Mouse (Mus musculus) hindbrain, embryonic 16.5 days (tissue): ENCODE results near the gene Dynlt1f. TPM values are rescaled to one million over a fixed set of nuclear protein-coding genes. Genes with fewer than 3 reads are reported as not detected.
"Not testable (repeated sequence)": the region's sequence is repeated elsewhere in the genome, so short reads cannot be mapped to it uniquely, and the experiment has no call there.

Source experiments
- ATAC-seq: fragments of 200-750 bp; cut with Nextera tagmentation; 2 replicates; pipeline ENCODE4 v1.8.0; 2017; ENCODE audit warnings: moderate TSS enrichment, moderate library complexity
- H3K27ac ChIP-seq: fragments of 300-500 bp; sonication (generic); 2 replicates; pipeline ENCODE4 v1.5.1; 2014; ENCODE audit warnings: low read depth, mild to moderate bottlenecking, control low read depth, low read length, moderate library complexity
- H3K27me3 ChIP-seq: fragments of 300-500 bp; sonication (generic); replicated peaks from 2 replicates; pipeline ENCODE4 v1.6.1; 2014; ENCODE audit warnings: low read length; ENCODE audit not compliant: control insufficient read depth, insufficient read depth
- H3K36me3 ChIP-seq: fragments of 300-500 bp; sonication (generic); 2 replicates; pipeline ENCODE4 v1.6.1; 2014; ENCODE audit warnings: mild to moderate bottlenecking, low read length, moderate library complexity, mixed read lengths; ENCODE audit not compliant: control insufficient read depth, insufficient read depth
- H3K4me1 ChIP-seq: fragments of 300-500 bp; sonication (generic); 2 replicates; pipeline ENCODE4 v1.6.1; 2014; ENCODE audit warnings: low read depth, low read length; ENCODE audit not compliant: control insufficient read depth, insufficient read depth
- H3K4me2 ChIP-seq: fragments of 300-500 bp; sonication (generic); 2 replicates; pipeline ENCODE4 v1.6.1; 2014; ENCODE audit warnings: mild to moderate bottlenecking, low read length, control low read depth, moderate library complexity
- H3K4me3 ChIP-seq: fragments of 300-500 bp; sonication (generic); 2 replicates; pipeline ENCODE4 v1.5.1; 2014; ENCODE audit warnings: mild to moderate bottlenecking, low read length, control low read depth, moderate library complexity
- H3K9ac ChIP-seq: fragments of 300-500 bp; sonication (generic); 2 replicates; pipeline ENCODE4 v1.6.1; 2014; ENCODE audit warnings: low read depth, mild to moderate bottlenecking, control low read depth, low read length, moderate library complexity
- H3K9me3 ChIP-seq: fragments of 300-500 bp; sonication (generic); 2 replicates; pipeline ENCODE4 v1.6.1; 2014; ENCODE audit warnings: mild to moderate bottlenecking, low read length, moderate library complexity; ENCODE audit not compliant: control insufficient read depth
- WGBS: fragments of 180-500 bp; shearing (Covaris S2); extraction: QIAGEN DNeasy Blood & Tissue Kit; methylation state at CpG from one replicate; pipeline ENCODE4 v1.1.7; 2014; 5-methylcytosine and 5-hydroxymethylcytosine counted together
- polyA plus RNA-seq: library from polyadenylated mRNA; unstranded; fragments of >200 nt; fragmentation: Nextera tagmentation; extraction: Ambion mirVana; gene quantifications from 2 replicates; pipeline ENCODE4 v1.2.1, GENCODE M21; 2015

Gene Dynlt1f
- polyA plus RNA-seq, 1 experiment from 2014 or later, result 217 TPM

DNA sequence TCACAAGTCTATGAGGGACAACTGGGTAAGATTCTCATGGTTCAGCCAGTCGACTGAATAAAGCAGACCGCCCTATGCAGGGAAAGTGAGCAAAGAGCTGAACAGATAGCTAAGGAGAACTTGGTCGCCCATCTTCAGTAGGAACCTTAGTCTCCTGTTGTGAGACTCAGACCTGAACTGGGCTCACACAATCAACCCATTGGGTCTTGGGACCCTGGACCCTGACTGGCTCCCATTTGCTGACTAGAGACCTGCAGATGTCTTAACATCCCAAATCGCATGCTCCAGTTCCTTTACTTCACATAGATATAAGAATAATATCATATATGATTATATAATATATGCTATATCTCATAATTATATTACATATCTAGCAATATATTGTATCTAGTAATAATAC lies 18.3 kb downstream of the Dynlt1f start:
- not testable (repeated sequence) for H3K4me3 ChIP-seq, H3K4me2 ChIP-seq, H3K9ac ChIP-seq, H3K9me3 ChIP-seq, ATAC-seq, H3K36me3 ChIP-seq, H3K27ac ChIP-seq, H3K27me3 ChIP-seq, H3K4me1 ChIP-seq
- WGBS, result 100% methylated on average over 3 of the region's 4 CpGs

DNA sequence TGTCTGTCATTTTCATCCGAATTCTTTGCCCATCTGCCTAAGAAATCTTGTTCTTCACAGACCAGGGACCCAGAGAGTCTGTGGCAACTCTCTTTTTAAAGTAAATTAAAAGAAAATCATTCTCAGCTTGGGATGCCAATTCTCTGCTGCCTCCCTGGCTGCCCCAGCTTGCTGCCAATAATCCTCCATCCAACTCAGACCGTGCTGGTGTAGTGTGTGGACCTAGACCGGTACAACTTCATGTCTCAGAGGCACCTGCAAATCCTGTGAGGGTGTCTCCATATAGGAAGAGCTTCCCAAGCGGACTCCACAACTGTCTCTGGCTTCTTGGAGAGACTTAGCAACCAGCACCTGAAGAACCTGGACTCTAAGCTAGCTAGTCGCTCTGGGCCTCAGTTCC lies 18.8 kb downstream of the Dynlt1f start:
- no peaks in the 10 kb centered on the region for H3K4me1 ChIP-seq
- no peaks in the 10 kb centered on the region for H3K27me3 ChIP-seq
- no peaks in the 10 kb centered on the region for H3K36me3 ChIP-seq
- H3K9ac ChIP-seq, result no peak overlapping the region
- H3K4me2 ChIP-seq, result no peak overlapping the region
- no peak overlapping the region for H3K27ac ChIP-seq
- ATAC-seq, result no peak
- H3K4me3 ChIP-seq, result no peak overlapping the region
- WGBS, result 91% methylated on average over 5 of the region's 5 CpGs
- no peaks in the 10 kb centered on the region for H3K9me3 ChIP-seq

DNA sequence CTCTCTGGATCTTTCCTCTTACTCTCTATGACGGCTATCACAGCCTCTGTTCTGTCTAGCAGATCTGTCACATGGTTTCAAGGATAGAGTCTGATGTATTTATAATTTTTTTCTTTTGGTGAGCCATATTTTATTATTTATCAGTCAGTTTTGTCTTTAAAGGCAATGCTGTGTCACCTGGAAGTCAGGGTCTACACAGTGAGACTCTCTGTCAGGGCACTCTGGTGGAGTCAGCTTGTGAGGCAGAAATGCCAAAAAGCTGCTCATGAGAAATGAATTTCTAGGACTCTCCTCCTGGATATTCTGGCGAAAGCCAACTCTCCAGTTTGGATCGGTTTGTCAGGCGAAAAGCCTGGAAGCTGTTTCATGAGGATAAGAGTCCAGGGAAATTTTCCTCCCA lies 19.9 kb downstream of the Dynlt1f start:
- H3K4me1 ChIP-seq, H3K9ac ChIP-seq, ATAC-seq, H3K9me3 ChIP-seq, H3K36me3 ChIP-seq, H3K27me3 ChIP-seq, H3K4me2 ChIP-seq, H3K27ac ChIP-seq, H3K4me3 ChIP-seq: not testable (repeated sequence)
- WGBS, result 89% methylated on average over 1 of the region's 4 CpGs

DNA sequence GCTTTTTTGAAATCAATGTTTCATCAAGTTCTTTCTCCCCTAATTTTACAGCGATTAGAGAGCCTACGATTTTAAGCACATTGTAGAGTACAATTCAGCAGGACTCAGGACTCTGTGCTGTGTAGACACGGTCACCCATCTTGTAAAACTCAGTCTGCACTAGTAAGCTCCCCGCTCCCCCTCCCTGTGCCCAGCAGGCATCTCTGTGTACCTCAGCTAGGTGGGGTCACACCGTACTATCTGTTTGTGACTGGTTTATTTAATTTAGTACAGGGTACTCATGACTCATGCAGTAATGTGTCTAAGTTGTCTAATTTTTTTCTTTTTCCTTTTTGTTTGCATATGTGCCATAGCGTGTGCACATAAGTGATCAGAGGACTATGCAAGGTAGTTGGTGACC lies 22.9 kb downstream of the Dynlt1f start:
- H3K4me1 ChIP-seq, H3K27me3 ChIP-seq, ATAC-seq, H3K9ac ChIP-seq, H3K4me3 ChIP-seq, H3K4me2 ChIP-seq, H3K9me3 ChIP-seq, H3K27ac ChIP-seq, H3K36me3 ChIP-seq: not testable (repeated sequence)
- 92% methylated on average over 6 of the region's 6 CpGs for WGBS

DNA sequence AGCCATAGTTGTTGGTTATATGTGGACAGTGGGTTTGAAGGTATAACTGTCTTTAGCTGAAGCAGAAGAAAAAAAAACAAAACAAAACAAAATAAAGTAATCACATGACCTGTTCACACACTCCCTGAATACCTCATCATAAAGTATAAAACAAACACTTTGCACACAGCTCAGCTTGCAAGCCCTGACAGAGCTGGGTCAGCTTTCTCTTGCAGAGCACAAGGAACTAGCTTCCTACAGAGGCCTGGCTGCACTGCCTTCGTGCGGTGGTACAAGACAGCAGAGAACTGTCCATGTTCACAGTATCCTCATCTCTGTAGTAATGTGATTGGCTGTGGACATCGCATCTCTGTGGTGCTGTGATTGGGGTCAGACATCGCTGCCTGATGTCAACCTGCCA lies 25.3 kb downstream of the Dynlt1f start:
- not testable (repeated sequence) for H3K4me1 ChIP-seq

DNA sequence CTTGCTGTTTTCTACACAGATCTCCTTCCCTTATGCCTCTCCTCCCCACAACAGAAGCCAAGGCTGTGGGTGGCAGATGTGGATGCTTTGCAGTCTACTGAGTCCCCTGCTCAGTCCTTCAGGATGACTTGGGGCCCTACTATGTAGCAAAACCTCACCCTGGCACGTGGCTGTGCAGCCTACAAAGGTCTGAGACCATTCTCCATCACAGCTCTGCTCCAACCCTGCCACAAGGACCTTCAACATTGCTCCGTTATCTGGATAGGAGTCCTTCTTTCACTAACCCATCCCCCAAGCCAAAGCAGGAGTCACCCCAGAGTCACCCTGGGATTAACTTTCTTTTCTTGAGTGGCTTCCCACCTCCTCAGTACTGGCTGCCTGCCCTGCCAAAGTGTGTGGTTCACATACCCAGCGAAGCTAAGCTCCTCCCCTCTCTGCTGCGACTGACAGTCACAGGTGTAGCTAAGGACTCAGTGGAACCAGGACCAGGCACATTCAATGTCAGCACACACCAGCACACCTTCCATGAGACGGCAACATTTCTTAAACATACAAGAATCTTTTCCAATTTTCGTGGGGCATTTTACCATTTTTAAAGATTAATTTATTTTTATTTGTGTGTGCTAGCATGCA lies 30.7 kb downstream of the Dynlt1f start:
- WGBS, result 89% methylated on average over 2 of the region's 6 CpGs
- not testable (repeated sequence) for H3K27ac ChIP-seq, H3K4me1 ChIP-seq, ATAC-seq, H3K27me3 ChIP-seq, H3K9me3 ChIP-seq, H3K4me3 ChIP-seq, H3K36me3 ChIP-seq, H3K9ac ChIP-seq, H3K4me2 ChIP-seq

More for the DNA sequence above, 25.3 kb downstream of the Dynlt1f start:
- not testable (repeated sequence) for H3K36me3 ChIP-seq, H3K27ac ChIP-seq, H3K27me3 ChIP-seq, ATAC-seq, H3K4me2 ChIP-seq, H3K9me3 ChIP-seq, H3K4me3 ChIP-seq, H3K9ac ChIP-seq
- WGBS, result 86% methylated on average over 4 of the region's 4 CpGs

DNA sequence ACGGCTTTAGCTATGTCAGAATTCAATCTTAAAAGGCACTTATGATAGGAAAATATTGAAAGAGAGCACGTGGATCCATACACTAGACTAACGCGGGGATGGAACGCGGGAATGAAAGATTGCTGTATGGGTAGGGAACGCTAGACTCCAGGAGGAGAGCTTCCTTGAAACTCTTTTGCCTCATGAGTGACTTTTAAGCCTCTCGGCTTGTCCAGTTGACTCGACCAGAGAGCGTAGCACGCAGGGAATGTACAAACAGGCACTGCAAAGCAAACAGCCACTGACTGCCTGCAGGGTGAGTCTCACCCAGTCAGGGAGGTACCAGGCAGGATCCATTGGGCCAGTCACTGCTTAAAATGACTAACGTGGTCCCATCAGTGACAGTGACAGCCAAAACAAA lies 33.7 kb downstream of the Dynlt1f start:
- not testable (repeated sequence) for H3K27me3 ChIP-seq, H3K9me3 ChIP-seq, ATAC-seq, H3K36me3 ChIP-seq, H3K27ac ChIP-seq, H3K4me3 ChIP-seq, H3K4me2 ChIP-seq, H3K4me1 ChIP-seq, H3K9ac ChIP-seq
- WGBS, result 86% methylated on average over 11 of the region's 12 CpGs

DNA sequence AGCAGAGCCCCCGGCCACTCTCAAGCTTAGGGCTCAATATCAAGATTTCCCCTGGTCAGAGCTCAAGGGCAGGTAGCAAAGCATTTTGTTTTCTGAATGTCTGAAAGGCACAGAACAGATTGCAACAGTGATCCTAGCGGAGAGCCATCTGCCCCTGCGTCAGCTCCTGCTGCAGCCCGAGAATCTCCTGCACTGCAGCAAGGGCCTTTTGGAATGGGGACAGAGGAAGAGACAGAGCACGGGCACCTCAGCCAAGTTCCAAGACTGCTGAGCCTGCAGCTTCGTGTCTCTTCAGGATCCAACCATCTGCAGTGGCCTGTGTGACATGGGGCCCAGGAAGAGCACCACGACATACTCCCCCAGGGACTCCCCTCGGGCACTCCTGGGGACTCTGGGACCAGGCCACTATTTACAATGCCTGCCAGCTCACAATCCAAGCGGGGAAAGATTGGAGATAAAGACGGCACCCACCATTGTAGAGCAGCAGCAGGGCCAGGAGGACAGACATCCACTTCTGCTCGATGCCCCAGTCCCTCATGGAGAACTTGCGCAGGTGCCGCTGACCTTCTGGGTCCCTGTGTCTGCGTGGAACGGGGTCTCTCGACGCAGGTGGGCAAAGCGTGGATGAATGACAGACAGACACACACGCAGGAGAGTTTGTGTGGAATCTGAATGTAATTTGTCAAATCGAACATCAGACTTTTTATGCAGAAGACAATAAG lies 34.8 kb downstream of the Dynlt1f start:
- H3K36me3 ChIP-seq, H3K27me3 ChIP-seq, ATAC-seq, H3K27ac ChIP-seq, H3K4me2 ChIP-seq, H3K9me3 ChIP-seq, H3K4me1 ChIP-seq, H3K9ac ChIP-seq, H3K4me3 ChIP-seq: not testable (repeated sequence)
- WGBS, result 89% methylated on average over 17 of the region's 20 CpGs

DNA sequence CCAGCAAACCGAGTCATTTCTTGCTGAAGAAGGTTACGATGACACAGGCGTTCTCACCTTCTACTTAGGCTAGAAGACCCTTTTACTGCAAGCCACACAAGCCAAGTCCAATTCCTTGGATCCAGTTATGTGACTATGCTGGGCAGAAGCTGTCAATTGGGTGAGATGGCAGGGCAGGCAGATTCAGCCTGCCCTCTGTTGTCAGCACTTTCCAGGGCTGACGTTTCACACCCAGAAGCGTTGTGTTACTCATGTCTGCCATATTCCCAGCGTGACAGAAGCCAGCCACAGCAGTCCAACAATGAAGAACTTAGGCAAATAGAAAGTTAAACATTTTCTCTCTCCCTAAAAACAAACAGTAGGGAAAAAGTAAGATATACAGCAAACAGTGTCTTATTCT lies 35.7 kb downstream of the Dynlt1f start:
- not testable (repeated sequence) for H3K4me2 ChIP-seq, ATAC-seq, H3K36me3 ChIP-seq, H3K27me3 ChIP-seq, H3K4me1 ChIP-seq, H3K4me3 ChIP-seq, H3K9me3 ChIP-seq, H3K27ac ChIP-seq, H3K9ac ChIP-seq
- WGBS, result 84% methylated on average over 4 of the region's 6 CpGs
